1 mouse cellular context compared by ENCODE assay signal in genomic region chr9:21133064-21133707, GRCm38 (mm10).
TF ChIP-seq lines count a peak whose summit lies in the region.

No protein-coding gene starts in this region.

TF ChIP-seq in CH12.LX, 34 proteins besides CTCF, POLR2A, EP300 and RAD21 (continued from another document):
- TF ChIP-seq MAZ (IDR thresholded peaks at IDR 0.05; ENCODE audit: low read depth, low read length) (no peak), ELF1 (IDR thresholded peaks at IDR 0.05; ENCODE audit: low read depth, low read length) (no peak; the same call in 1 of the 2 replicates), ZMIZ1 (IDR thresholded peaks at IDR 0.05; ENCODE audit: low read depth, low read length) (peak; percentile 20; the same call in 1 of the 2 replicates), JUN (IDR thresholded peaks at IDR 0.05; ENCODE audit: insufficient read depth, low read depth, low read length) (no peak), GABPA (IDR thresholded peaks at IDR 0.05; ENCODE audit: insufficient replicate concordance, low read depth, low read length) (no peak), E2F4 (IDR thresholded peaks at IDR 0.05; ENCODE audit: insufficient replicate concordance, low read depth, low read length) (no peak), MYC (IDR thresholded peaks at IDR 0.05; ENCODE audit: low read depth, low read length) (0 out of 2 replicates have a peak, but pooled peaks have one; percentile 56), NELFE (IDR thresholded peaks at IDR 0.05; ENCODE audit: low read depth, low read length) (no peak), JUND (conservative IDR thresholded peaks at IDR 0.05; ENCODE audit: low read depth, low read length) (no peak), RCOR1 (conservative IDR thresholded peaks at IDR 0.05; ENCODE audit: low read depth, low read length) (no peak), HCFC1 (IDR thresholded peaks at IDR 0.05; ENCODE audit: low read depth, low read length) (no peak), NRF1 (IDR thresholded peaks at IDR 0.05; ENCODE audit: low read depth, low read length) (peak; percentile 31; the same call in 1 of the 2 replicates), TCF12 (IDR thresholded peaks at IDR 0.05; ENCODE audit: low read depth, low read length) (peak; percentile 88), ZNF384 (IDR thresholded peaks at IDR 0.05; ENCODE audit: low read depth, low read length) (no peak), POLR2AphosphoS2 (IDR thresholded peaks at IDR 0.05; ENCODE audit: low read depth, low read length) (peak; percentile 76), CHD1 (IDR thresholded peaks at IDR 0.05; ENCODE audit: low read depth, low read length) (no peak)
TF ChIP-seq in CH12.LX: peak in this region for 13.
